Mouse (Mus musculus) ovary, postnatal 36 days (tissue): ENCODE data around the gene Esyt1.
"Not testable (repeated sequence)": the region's sequence is repeated elsewhere in the genome, so short reads cannot be mapped to it uniquely, and the experiment has no call there.

Source experiments
- DNase-seq: peaks from one replicate; pipeline ENCODE4 v3.0.0; 2022; ENCODE audit warnings: low spot score, mixed read lengths

The Esyt1 gene

GRCm38 (mm10) chr10:128504641-128505370 lies 20.9 kb downstream of the Esyt1 start:
- DNase-seq, result no peak

- DNase-seq, result no peak
Measured at GRCm38 (mm10) chr10:128504012-128504411, 21.7 kb downstream of the Esyt1 start.

GRCm38 (mm10) chr10:128503532-128503931 lies 22.1 kb downstream of the Esyt1 start:
- DNase-seq, result no peak

- no peak for DNase-seq
Measured at GRCm38 (mm10) chr10:128502341-128502740, 23.3 kb downstream of the Esyt1 start.

GRCm38 (mm10) chr10:128499116-128499671 lies 26.5 kb downstream of the Esyt1 start:
- peak; percentile 59 for DNase-seq

- DNase-seq, result peak; percentile 91
Measured at GRCm38 (mm10) chr10:128498590-128498989, 27.1 kb downstream of the Esyt1 start, which contains the start of gene Myl6b. Gene Myl6b, minus strand, starts transcription at chr10:128498685.

GRCm38 (mm10) chr10:128497134-128497737 lies 28.4 kb downstream of the Esyt1 start:
- DNase-seq, result no peak

GRCm38 (mm10) chr10:128496509-128497077 lies 29.1 kb downstream of the Esyt1 start:
- DNase-seq, result no peak

- DNase-seq, result no peak
Measured at GRCm38 (mm10) chr10:128495903-128496302, 29.8 kb downstream of the Esyt1 start.

- DNase-seq, result no peak
Measured at GRCm38 (mm10) chr10:128495270-128495669, 30.4 kb downstream of the Esyt1 start.

GRCm38 (mm10) chr10:128494667-128495245 lies 30.9 kb downstream of the Esyt1 start:
- DNase-seq, result no peak

- DNase-seq, result peak; percentile 96
Measured at GRCm38 (mm10) chr10:128493695-128494666, 31.7 kb downstream of the Esyt1 start, which contains the start of gene Myl6. Gene Myl6, minus strand, starts transcription at chr10:128494145.

GRCm38 (mm10) chr10:128493319-128493694 lies 32.4 kb downstream of the Esyt1 start:
- no peak for DNase-seq

GRCm38 (mm10) chr10:128492633-128493311 lies 32.9 kb downstream of the Esyt1 start:
- DNase-seq, result peak; percentile 59

GRCm38 (mm10) chr10:128492051-128492450 lies 33.6 kb downstream of the Esyt1 start:
- not testable (repeated sequence) for DNase-seq

- no peak for DNase-seq
Measured at GRCm38 (mm10) chr10:128491495-128491894, 34.2 kb downstream of the Esyt1 start.

GRCm38 (mm10) chr10:128490912-128491311 lies 34.8 kb downstream of the Esyt1 start:
- no peak for DNase-seq

GRCm38 (mm10) chr10:128490232-128490631 lies 35.4 kb downstream of the Esyt1 start:
- no peak for DNase-seq

GRCm38 (mm10) chr10:128489785-128490184 lies 35.9 kb downstream of the Esyt1 start:
- no peak for DNase-seq

- DNase-seq, result no peak
Measured at GRCm38 (mm10) chr10:128489380-128489779, 36.3 kb downstream of the Esyt1 start.

GRCm38 (mm10) chr10:128488776-128489175 lies 36.9 kb downstream of the Esyt1 start:
- no peak for DNase-seq
